Mouse (Mus musculus): Measurements from ENCODE around the gene Iqca. TPM values are rescaled to one million over a fixed set of nuclear protein-coding genes. Genes with fewer than 3 reads are reported as not detected.

The Iqca gene
- total and polyA plus RNA-seq, 3 experiments: 0.27 TPM; not detected in 2

- H3K4me3 ChIP-seq (ENCODE audit: low read depth, low read length): no peak overlapping the region
- TF ChIP-seq CTCF (IDR thresholded peaks at IDR 0.05; ENCODE audit: low read depth, low read length) (no peak), GATA1 (IDR thresholded peaks at IDR 0.05; ENCODE audit: borderline replicate concordance, low read length) (no peak), POLR2AphosphoS5 (IDR thresholded peaks at IDR 0.05; ENCODE audit: insufficient replicate concordance, low read depth, low read length) (no peak), TAL1 (conservative IDR thresholded peaks at IDR 0.05; ENCODE audit: low read depth, low read length) (no peak), GATA2 (IDR thresholded peaks at IDR 0.05; ENCODE audit: borderline replicate concordance, low read depth, low read length) (no peak)
- no peaks in the 10 kb centered on the region for H3K27me3 ChIP-seq (ENCODE audit: insufficient read depth, low read length)
- peaks cover 91% of the 10 kb centered on the region for H3K9me3 ChIP-seq (replicated peaks)
- ATAC-seq (ENCODE audit: extremely low read depth, insufficient number of reproducible peaks, low FRiP score, poor library complexity, severe bottlenecking) (no peak), DNase-seq (ENCODE audit: low spot score) (no peak)
- H3K36me3 ChIP-seq (replicated peaks): no peaks in the 10 kb centered on the region
- no peaks in the 10 kb centered on the region for H3K4me1 ChIP-seq (ENCODE audit: insufficient read depth, low read depth, low read length)
These were observed 141.0 kb downstream of the Iqca start for GRCm38 (mm10) chr1:90012168-90012567.

- DNase-seq (ENCODE audit: low spot score) (no peak), ATAC-seq (ENCODE audit: extremely low read depth, insufficient number of reproducible peaks, low FRiP score, poor library complexity, severe bottlenecking) (no peak)
- H3K4me1 ChIP-seq (ENCODE audit: insufficient read depth, low read depth, low read length): no peaks in the 10 kb centered on the region
- TF ChIP-seq TAL1 (conservative IDR thresholded peaks at IDR 0.05; ENCODE audit: low read depth, low read length) (no peak), GATA1 (IDR thresholded peaks at IDR 0.05; ENCODE audit: borderline replicate concordance, low read length) (no peak), CTCF (IDR thresholded peaks at IDR 0.05; ENCODE audit: low read depth, low read length) (no peak), GATA2 (IDR thresholded peaks at IDR 0.05; ENCODE audit: borderline replicate concordance, low read depth, low read length) (no peak), POLR2AphosphoS5 (IDR thresholded peaks at IDR 0.05; ENCODE audit: insufficient replicate concordance, low read depth, low read length) (no peak)
- no peaks in the 10 kb centered on the region for H3K36me3 ChIP-seq (replicated peaks)
- peaks cover 90% of the 10 kb centered on the region for H3K9me3 ChIP-seq (replicated peaks)
- H3K4me3 ChIP-seq (ENCODE audit: low read depth, low read length): no peak overlapping the region
- H3K27me3 ChIP-seq (ENCODE audit: insufficient read depth, low read length): no peaks in the 10 kb centered on the region
These were observed 143.1 kb downstream of the Iqca start for GRCm38 (mm10) chr1:90010077-90010476.

GRCm38 (mm10) chr1:90009188-90009587, 144.0 kb downstream of the Iqca start:
- Histone ChIP-seq H3K9me3 (replicated peaks) (peaks cover 89% of the 10 kb centered on the region), H3K27me3 (ENCODE audit: insufficient read depth, low read length) (no peaks in the 10 kb centered on the region), H3K4me1 (ENCODE audit: insufficient read depth, low read depth, low read length) (no peaks in the 10 kb centered on the region), H3K36me3 (replicated peaks) (no peaks in the 10 kb centered on the region), H3K4me3 (ENCODE audit: low read depth, low read length) (no peak overlapping the region)
- TF ChIP-seq GATA2 (IDR thresholded peaks at IDR 0.05; ENCODE audit: borderline replicate concordance, low read depth, low read length) (no peak), POLR2AphosphoS5 (IDR thresholded peaks at IDR 0.05; ENCODE audit: insufficient replicate concordance, low read depth, low read length) (no peak), CTCF (IDR thresholded peaks at IDR 0.05; ENCODE audit: low read depth, low read length) (no peak), TAL1 (conservative IDR thresholded peaks at IDR 0.05; ENCODE audit: low read depth, low read length) (no peak), GATA1 (IDR thresholded peaks at IDR 0.05; ENCODE audit: borderline replicate concordance, low read length) (no peak)
- DNase-seq (ENCODE audit: low spot score) (no peak), ATAC-seq (ENCODE audit: extremely low read depth, insufficient number of reproducible peaks, low FRiP score, poor library complexity, severe bottlenecking) (no peak)

- Histone ChIP-seq H3K27me3 (ENCODE audit: insufficient read depth, low read length) (no peaks in the 10 kb centered on the region), H3K4me3 (ENCODE audit: low read depth, low read length) (no peak overlapping the region), H3K9me3 (replicated peaks) (peaks cover 89% of the 10 kb centered on the region), H3K4me1 (ENCODE audit: insufficient read depth, low read depth, low read length) (no peaks in the 10 kb centered on the region), H3K36me3 (replicated peaks) (no peaks in the 10 kb centered on the region)
- DNase-seq (ENCODE audit: low spot score) (no peak), ATAC-seq (ENCODE audit: extremely low read depth, insufficient number of reproducible peaks, low FRiP score, poor library complexity, severe bottlenecking) (no peak)
- TF ChIP-seq TAL1 (conservative IDR thresholded peaks at IDR 0.05; ENCODE audit: low read depth, low read length) (no peak), GATA1 (IDR thresholded peaks at IDR 0.05; ENCODE audit: borderline replicate concordance, low read length) (no peak), CTCF (IDR thresholded peaks at IDR 0.05; ENCODE audit: low read depth, low read length) (no peak), GATA2 (IDR thresholded peaks at IDR 0.05; ENCODE audit: borderline replicate concordance, low read depth, low read length) (no peak), POLR2AphosphoS5 (IDR thresholded peaks at IDR 0.05; ENCODE audit: insufficient replicate concordance, low read depth, low read length) (no peak)
These were observed 146.5 kb downstream of the Iqca start for GRCm38 (mm10) chr1:90006666-90007065.

DNA sequence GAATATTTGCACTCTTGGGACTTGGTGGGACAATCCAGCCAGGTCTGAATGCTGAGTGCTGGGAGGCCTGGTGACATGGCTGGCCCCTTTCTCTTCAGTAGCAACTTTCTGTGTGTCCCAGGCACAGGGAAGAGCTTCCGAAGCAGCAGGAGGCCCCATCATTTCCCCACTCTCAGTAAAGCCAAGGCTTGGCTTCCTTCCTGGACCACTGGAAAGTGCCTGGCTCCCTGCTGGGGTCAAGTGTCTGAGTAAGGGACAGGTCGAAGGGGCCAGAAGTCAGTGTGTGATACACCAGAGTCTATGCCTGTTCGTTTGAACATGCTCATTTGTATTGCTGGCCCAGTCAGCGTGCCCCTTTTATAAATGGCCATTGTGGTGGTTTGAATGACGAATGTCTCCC, 152.2 kb downstream of the Iqca start:
- Histone ChIP-seq H3K4me3 (ENCODE audit: low read depth, low read length) (no peak overlapping the region), H3K27me3 (ENCODE audit: insufficient read depth, low read length) (no peaks in the 10 kb centered on the region), H3K36me3 (replicated peaks) (no peaks in the 10 kb centered on the region), H3K4me1 (ENCODE audit: insufficient read depth, low read depth, low read length) (no peaks in the 10 kb centered on the region), H3K9me3 (replicated peaks) (peaks cover 91% of the 10 kb centered on the region)
- no peak for TF ChIP-seq GATA1 (IDR thresholded peaks at IDR 0.05; ENCODE audit: borderline replicate concordance, low read length)
- no peak for TF ChIP-seq TAL1 (conservative IDR thresholded peaks at IDR 0.05; ENCODE audit: low read depth, low read length)
- no peak for TF ChIP-seq GATA2 (IDR thresholded peaks at IDR 0.05; ENCODE audit: borderline replicate concordance, low read depth, low read length)
- no peak for TF ChIP-seq POLR2AphosphoS5 (IDR thresholded peaks at IDR 0.05; ENCODE audit: insufficient replicate concordance, low read depth, low read length)
- TF ChIP-seq CTCF (IDR thresholded peaks at IDR 0.05; ENCODE audit: low read depth, low read length): no peak
- ATAC-seq (ENCODE audit: extremely low read depth, insufficient number of reproducible peaks, low FRiP score, poor library complexity, severe bottlenecking) (no peak), DNase-seq (ENCODE audit: low spot score) (no peak)

DNA sequence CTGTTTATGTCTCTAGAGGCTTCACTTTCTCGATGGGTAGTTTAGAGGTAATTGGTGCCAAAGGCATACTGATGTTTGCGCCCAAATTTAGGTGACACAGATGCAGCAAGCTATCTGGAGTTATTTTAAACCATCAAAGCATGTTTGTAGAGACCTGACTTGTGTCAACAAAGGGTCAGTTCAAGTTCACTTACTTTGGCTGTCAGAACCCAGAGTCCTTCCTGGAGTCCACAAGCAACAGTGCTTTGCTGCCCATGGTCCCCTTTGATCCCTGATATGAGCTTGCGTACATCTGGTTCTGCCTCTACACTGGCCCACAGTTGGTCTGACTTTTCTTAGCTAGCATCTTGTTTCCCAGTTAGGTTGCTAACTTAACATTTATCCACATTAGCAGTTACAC, 153.3 kb downstream of the Iqca start:
- no peaks in the 10 kb centered on the region for H3K4me1 ChIP-seq (ENCODE audit: insufficient read depth, low read depth, low read length)
- no peak for TF ChIP-seq POLR2AphosphoS5 (IDR thresholded peaks at IDR 0.05; ENCODE audit: insufficient replicate concordance, low read depth, low read length)
- TF ChIP-seq GATA1 (IDR thresholded peaks at IDR 0.05; ENCODE audit: borderline replicate concordance, low read length): no peak
- no peak for TF ChIP-seq TAL1 (conservative IDR thresholded peaks at IDR 0.05; ENCODE audit: low read depth, low read length)
- no peak for TF ChIP-seq CTCF (IDR thresholded peaks at IDR 0.05; ENCODE audit: low read depth, low read length)
- no peak for TF ChIP-seq GATA2 (IDR thresholded peaks at IDR 0.05; ENCODE audit: borderline replicate concordance, low read depth, low read length)
- peaks cover 93% of the 10 kb centered on the region for H3K9me3 ChIP-seq (replicated peaks)
- ATAC-seq (ENCODE audit: extremely low read depth, insufficient number of reproducible peaks, low FRiP score, poor library complexity, severe bottlenecking): no peak
- H3K4me3 ChIP-seq (ENCODE audit: low read depth, low read length): no peak overlapping the region
- no peaks in the 10 kb centered on the region for H3K36me3 ChIP-seq (replicated peaks)
- H3K27me3 ChIP-seq (ENCODE audit: insufficient read depth, low read length): no peaks in the 10 kb centered on the region
- DNase-seq (ENCODE audit: low spot score): no peak
